Mouse (Mus musculus) kidney, adult 2 months (tissue): ENCODE data around the gene Brsk1.

ENCODE experiments used
- CTCF ChIP-seq: fragments of 200-500 bp; conservative IDR thresholded peaks from 2 replicates; pipeline ENCODE4 v1.5.1; 2011; ENCODE audit warnings: low read depth, mild to moderate bottlenecking, control low read depth, low read length, moderate library complexity, mixed read lengths; ENCODE audit not compliant: insufficient read depth, insufficient read length
- POLR2A ChIP-seq: fragments of 200-500 bp; IDR thresholded peaks from one replicate; pipeline ENCODE4 v1.6.1; 2011; ENCODE audit warnings: low read depth, low read length, control low read depth

DNA sequence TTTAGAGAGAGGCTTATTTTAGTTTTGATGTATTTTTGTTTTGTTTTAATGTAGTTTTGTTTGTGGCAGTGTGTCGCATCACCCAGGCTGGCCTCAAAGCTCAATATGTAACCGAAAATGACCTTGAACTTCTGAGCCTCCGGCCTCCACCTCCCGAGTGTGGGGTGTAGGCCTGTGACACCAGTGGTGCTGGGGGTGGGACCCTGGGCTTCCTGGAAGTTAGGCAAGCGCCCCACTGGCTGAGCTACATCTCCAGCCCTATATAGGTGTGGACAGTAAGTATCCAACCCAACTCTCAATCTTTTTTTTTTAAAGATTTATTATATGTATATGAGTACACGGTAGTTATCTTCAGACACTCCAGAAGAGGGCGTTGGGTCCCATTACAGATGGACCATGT is 12.8 kb downstream of the Brsk1 start:
- no peak for TF ChIP-seq CTCF
- no peak for TF ChIP-seq POLR2A
